Comparison of ENCODE assay signal across 9 mouse cellular contexts in the genomic region with DNA sequence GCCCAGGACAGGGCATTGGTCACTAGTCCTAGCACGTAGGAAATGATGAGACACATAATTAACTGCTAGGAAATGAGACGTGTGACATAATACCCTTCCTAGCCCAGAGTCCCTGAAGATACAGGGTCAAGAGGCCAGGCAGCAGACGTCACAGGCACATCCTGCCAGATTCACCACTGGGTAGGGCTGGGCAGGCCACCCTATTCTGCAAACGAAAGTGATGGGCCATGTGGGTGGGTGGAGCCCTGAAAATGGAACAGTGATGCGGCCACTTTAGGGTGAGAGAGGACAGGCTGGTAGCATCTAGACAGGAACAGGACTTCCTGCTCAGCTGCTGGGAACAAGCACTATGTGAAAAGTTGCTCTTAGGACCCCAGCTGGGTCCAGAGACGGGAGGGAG. TPM values are rescaled to one million over a fixed set of nuclear protein-coding genes. Genes with fewer than 3 reads are reported as not detected.
A peak's percentile ranks its signal among the peaks of the same experiment; 100 is the strongest.
DNase-seq lines count a peak whose midpoint lies in the region; ATAC-seq and TF ChIP-seq lines count a peak whose summit lies in the region.
"Had no signal": no experiment of that assay in that cellular context is flagged by ENCODE, and none has a peak within 500 bp of the region (broad histone marks: within the 10 kb centered on the region; RNA-seq: fewer than 3 reads in every experiment).

No protein-coding gene starts in this region.

- WGBS in intestine, embryonic 16.5 days: 52% methylated on average over 6 of the region's 6 CpGs
- WGBS in intestine, embryonic 15.5 days: 41% methylated on average over 6 of the region's 6 CpGs
- 37% methylated on average over 6 of the region's 6 CpGs for WGBS in heart, embryonic 10.5 days

- no peak overlapping the region for H3K4me3 ChIP-seq in intestine, embryonic 16.5 days (ENCODE audit: low read length)
- no peak overlapping the region for H3K4me3 ChIP-seq in intestine, embryonic 15.5 days (replicated peaks)
- H3K4me3 ChIP-seq in heart, embryonic 10.5 days: no peak overlapping the region
- H3K4me3 ChIP-seq in myocyte: no peak overlapping the region
- H3K4me3 ChIP-seq: neural tube, embryonic 13.5 days had no signal

- no peak overlapping the region for H3K9ac ChIP-seq in intestine, embryonic 16.5 days (ENCODE audit: low read depth, low read length)
- H3K9ac ChIP-seq in intestine, embryonic 15.5 days: no peak overlapping the region
- H3K9ac ChIP-seq: neural tube, embryonic 13.5 days had no signal

- no peak for ATAC-seq in intestine, embryonic 16.5 days
- no peak for ATAC-seq in intestine, embryonic 15.5 days

- no peak overlapping the region for H3ac ChIP-seq in myocyte (ENCODE audit: control insufficient read depth, insufficient read length)

- H3K36me3 ChIP-seq in intestine, embryonic 16.5 days (ENCODE audit: control insufficient read depth, insufficient read depth, low read length): no peaks in the 10 kb centered on the region
- no peaks in the 10 kb centered on the region for H3K36me3 ChIP-seq in intestine, embryonic 15.5 days
- no peaks in the 10 kb centered on the region for H3K36me3 ChIP-seq in heart, embryonic 10.5 days
- H3K36me3 ChIP-seq in myocyte (ENCODE audit: control insufficient read depth, insufficient read depth): no peaks in the 10 kb centered on the region
- H3K36me3 ChIP-seq: neural tube, embryonic 13.5 days had no signal

- intact Hi-C loops in left cerebral cortex, postnatal 25 days (cut with DNase I): no loop called here

- no peak for TF ChIP-seq POLR2A in myocyte (IDR thresholded peaks at IDR 0.05; ENCODE audit: insufficient read length, low read depth)

- H3K4me2 ChIP-seq in intestine, embryonic 16.5 days (ENCODE audit: low read depth, low read length): no peak overlapping the region
- no peak overlapping the region for H3K4me2 ChIP-seq in intestine, embryonic 15.5 days (replicated peaks)
- H3K4me2 ChIP-seq in myocyte (ENCODE audit: low read depth): peak overlapping the region; percentile 42
- H3K4me2 ChIP-seq: neural tube, embryonic 13.5 days had no signal

- 0 out of 2 replicates have a peak overlapping the region, but pooled peaks have one; percentile 11 for H3K27ac ChIP-seq in intestine, embryonic 16.5 days (ENCODE audit: low read length)
- no peak overlapping the region for H3K27ac ChIP-seq in intestine, embryonic 15.5 days
- peak overlapping the region; percentile 56 for H3K27ac ChIP-seq in heart, embryonic 10.5 days
- H3K27ac ChIP-seq: neural tube, embryonic 13.5 days had no signal

- no peaks in the 10 kb centered on the region for H3K79me2 ChIP-seq in myocyte (ENCODE audit: control insufficient read depth, insufficient read depth)

- H3K9me3 ChIP-seq in intestine, embryonic 16.5 days (ENCODE audit: control insufficient read depth, low read length): no peaks in the 10 kb centered on the region
- no peaks in the 10 kb centered on the region; the same call in 1 of the 2 replicates for H3K9me3 ChIP-seq in intestine, embryonic 15.5 days
- no peaks in the 10 kb centered on the region for H3K9me3 ChIP-seq in heart, embryonic 10.5 days
- H3K9me3 ChIP-seq: neural tube, embryonic 13.5 days had no signal

- H3K4me1 ChIP-seq in intestine, embryonic 16.5 days (ENCODE audit: control insufficient read depth, insufficient read depth, low read length): peaks cover 57% of the 10 kb centered on the region
- H3K4me1 ChIP-seq in intestine, embryonic 15.5 days (replicated peaks): peaks cover 69% of the 10 kb centered on the region
- H3K4me1 ChIP-seq in heart, embryonic 10.5 days: peaks cover 75% of the 10 kb centered on the region

- DNase-seq in heart, embryonic 10.5 days (ENCODE audit: low spot score): no peak
- peak; percentile 84 to 92 for DNase-seq in kidney, postnatal 36 days
- no peak for DNase-seq in embryo, embryonic 10.5 days (ENCODE audit: low spot score)
- DNase-seq in left cerebral cortex, postnatal 25 days (ENCODE audit: low spot score in 2 of 2): no peak
- DNase-seq in right cerebral cortex, adult 2 months (ENCODE audit: low spot score in 2 of 2): no peak

- no peaks in the 10 kb centered on the region for H3K27me3 ChIP-seq in intestine, embryonic 16.5 days (replicated peaks; ENCODE audit: control insufficient read depth, insufficient read depth, low read length)
- H3K27me3 ChIP-seq in intestine, embryonic 15.5 days (replicated peaks): no peaks in the 10 kb centered on the region
- no peaks in the 10 kb centered on the region for H3K27me3 ChIP-seq in heart, embryonic 10.5 days (ENCODE audit: insufficient read depth, poor library complexity, severe bottlenecking)
- no peaks in the 10 kb centered on the region for H3K27me3 ChIP-seq in myocyte (ENCODE audit: control insufficient read depth, insufficient read depth, insufficient read length)
- H3K27me3 ChIP-seq: neural tube, embryonic 13.5 days had no signal

TF ChIP-seq in myocyte, 11 proteins besides CTCF, POLR2A, EP300 and RAD21:
- no peak for TF ChIP-seq CEBPB (IDR thresholded peaks at IDR 0.05; ENCODE audit: insufficient read depth, poor library complexity, severe bottlenecking)
- peak; percentile 25 for TF ChIP-seq POLR2AphosphoS2 (IDR thresholded peaks at IDR 0.05; ENCODE audit: insufficient read length, low read depth)
- TF ChIP-seq MYOG (IDR thresholded peaks at IDR 0.05; ENCODE audit: control insufficient read depth in 1 of 3, insufficient read depth in 1 of 3, insufficient read length in 2 of 3, low read depth in 2 of 3): peak in 1 of 3 experiments; percentile 25
- no peak for TF ChIP-seq USF1 (IDR thresholded peaks at IDR 0.05; ENCODE audit: low read depth)

RNA-seq across cellular contexts. Expression of a gene that starts 13.5 kb away (rescaled TPM):
- 7.4 and 7.9 TPM in 2 replicates for polyA plus RNA-seq in intestine, embryonic 16.5 days (2015; fragmentation: Nextera tagmentation; extraction: Ambion mirVana)
- polyA plus RNA-seq in intestine, embryonic 15.5 days (2015; fragmentation: Nextera tagmentation; extraction: Ambion mirVana): 10.6 and 11.6 TPM in 2 replicates
- polyA plus RNA-seq in heart, embryonic 10.5 days (2016; fragmentation: Nextera tagmentation; extraction: Ambion mirVana): 12.2 and 15.2 TPM in 2 replicates
- polyA plus RNA-seq in myocyte (2012; fragmentation: generic; extraction: Trizol): 30.7 TPM
- 10 to 100 TPM; 16.0 to 16.9 TPM for total RNA-seq in left cerebral cortex, postnatal 25 days (2021)

RNA-seq across cellular contexts. Expression of a gene that starts 24.4 kb away (rescaled TPM):
- polyA plus RNA-seq in intestine, embryonic 16.5 days (2015; fragmentation: Nextera tagmentation; extraction: Ambion mirVana): 23.6 and 26.8 TPM in 2 replicates
- polyA plus RNA-seq in intestine, embryonic 15.5 days (2015; fragmentation: Nextera tagmentation; extraction: Ambion mirVana): 21.2 and 23.8 TPM in 2 replicates
- polyA plus RNA-seq in heart, embryonic 10.5 days (2016; fragmentation: Nextera tagmentation; extraction: Ambion mirVana): 23.9 and 24.5 TPM in 2 replicates
- 17.9 TPM for polyA plus RNA-seq in myocyte (2012; fragmentation: generic; extraction: Trizol)
- 10 to 100 TPM; 11.1 to 13.0 TPM for total RNA-seq in left cerebral cortex, postnatal 25 days (2021)

RNA-seq across cellular contexts. Expression of a gene that starts 32.4 kb away (rescaled TPM):
- polyA plus RNA-seq in intestine, embryonic 16.5 days (2015; fragmentation: Nextera tagmentation; extraction: Ambion mirVana): 0.37 TPM in 1 of 2 replicates, not detected in the other
- 0.20 TPM in 1 of 2 replicates, not detected in the other for polyA plus RNA-seq in intestine, embryonic 15.5 days (2015; fragmentation: Nextera tagmentation; extraction: Ambion mirVana)
- 0.20 and 1.0 TPM in 2 replicates for polyA plus RNA-seq in heart, embryonic 10.5 days (2016; fragmentation: Nextera tagmentation; extraction: Ambion mirVana)
- polyA plus RNA-seq in myocyte (2012; fragmentation: generic; extraction: Trizol): 0.13 TPM
- total RNA-seq in left cerebral cortex, postnatal 25 days (2021): not detected

RNA-seq across cellular contexts. Expression of a gene that starts 34.9 kb away (rescaled TPM):
- polyA plus RNA-seq in intestine, embryonic 16.5 days (2015; fragmentation: Nextera tagmentation; extraction: Ambion mirVana): 12.7 and 14.6 TPM in 2 replicates
- 12.7 and 14.7 TPM in 2 replicates for polyA plus RNA-seq in intestine, embryonic 15.5 days (2015; fragmentation: Nextera tagmentation; extraction: Ambion mirVana)
- 16.7 and 19.0 TPM in 2 replicates for polyA plus RNA-seq in heart, embryonic 10.5 days (2016; fragmentation: Nextera tagmentation; extraction: Ambion mirVana)
- polyA plus RNA-seq in myocyte (2012; fragmentation: generic; extraction: Trizol): 78.6 TPM
- 1 to 10 TPM; 6.1 to 6.3 TPM for total RNA-seq in left cerebral cortex, postnatal 25 days (2021)

RNA-seq across cellular contexts. Expression of a gene that starts 60.0 kb away (rescaled TPM):
- 2.1 and 2.3 TPM in 2 replicates for polyA plus RNA-seq in intestine, embryonic 16.5 days (2015; fragmentation: Nextera tagmentation; extraction: Ambion mirVana)
- polyA plus RNA-seq in intestine, embryonic 15.5 days (2015; fragmentation: Nextera tagmentation; extraction: Ambion mirVana): 2.9 and 3.4 TPM in 2 replicates
- polyA plus RNA-seq in heart, embryonic 10.5 days (2016; fragmentation: Nextera tagmentation; extraction: Ambion mirVana): 1.5 and 2.5 TPM in 2 replicates
- 10.2 TPM for polyA plus RNA-seq in myocyte (2012; fragmentation: generic; extraction: Trizol)
- total RNA-seq in left cerebral cortex, postnatal 25 days (2021): 10 to 100 TPM; 32.1 to 32.7 TPM

Comparison
In these comparisons a context has a peak if more than half of its experiments do, and no peak if none do; other contexts are left out.
1. DNase-seq: peak in kidney, postnatal 36 days (2 of 2); none in heart, embryonic 10.5 days (single experiment), embryo, embryonic 10.5 days (single experiment), left cerebral cortex, postnatal 25 days (0 of 2) and right cerebral cortex, adult 2 months (0 of 2).